Mouse (Mus musculus) hindbrain, embryonic 15.5 days (tissue): Measurements from ENCODE around the gene Fabp3. TPM values are rescaled to one million over a fixed set of nuclear protein-coding genes. Genes with fewer than 3 reads are reported as not detected.

Source experiments
- ATAC-seq: fragments of 200-750 bp; cut with Nextera tagmentation; 2 replicates; pipeline ENCODE4 v1.8.0; 2017; ENCODE audit warnings: low read depth, moderate number of reproducible peaks, moderate TSS enrichment; ENCODE audit not compliant: low FRiP score
- H3K27ac ChIP-seq: fragments of 300-500 bp; sonication (generic); replicated peaks from 2 replicates; pipeline ENCODE4 v1.5.1; 2015; ENCODE audit warnings: mild to moderate bottlenecking, inconsistent platforms
- H3K27me3 ChIP-seq: fragments of 300-500 bp; sonication (generic); 2 replicates; pipeline ENCODE4 v1.6.1; 2015; ENCODE audit warnings: control low read depth, inconsistent platforms
- H3K36me3 ChIP-seq: fragments of 300-500 bp; sonication (generic); 2 replicates; pipeline ENCODE4 v1.6.1; 2015; ENCODE audit warnings: control low read depth, inconsistent platforms
- H3K4me1 ChIP-seq: fragments of 300-500 bp; sonication (generic); replicated peaks from 2 replicates; pipeline ENCODE4 v1.6.1; 2015; ENCODE audit warnings: control low read depth, inconsistent platforms
- H3K4me2 ChIP-seq: fragments of 300-500 bp; sonication (generic); 2 replicates; pipeline ENCODE4 v1.6.1; 2015; ENCODE audit warnings: moderate library complexity, mild to moderate bottlenecking, inconsistent platforms
- H3K4me3 ChIP-seq: fragments of 300-500 bp; sonication (generic); 2 replicates; pipeline ENCODE4 v1.5.1; 2015; ENCODE audit warnings: mild to moderate bottlenecking, inconsistent platforms
- H3K9ac ChIP-seq: fragments of 300-500 bp; sonication (generic); 2 replicates; pipeline ENCODE4 v1.6.1; 2015; ENCODE audit warnings: inconsistent platforms
- H3K9me3 ChIP-seq: fragments of 300-500 bp; sonication (generic); 2 replicates; pipeline ENCODE4 v1.6.1; 2016; ENCODE audit warnings: control low read depth, inconsistent platforms
- WGBS: fragments of 180-500 bp; shearing (Covaris S2); methylation state at CpG from one replicate; pipeline ENCODE4 v1.1.7; 2015; 5-methylcytosine and 5-hydroxymethylcytosine counted together
- polyA plus RNA-seq: library from polyadenylated mRNA; unstranded; fragments of >200 nt; fragmentation: Nextera tagmentation; extraction: Ambion mirVana; gene quantifications from 2 replicates; pipeline ENCODE4 v1.2.1, GENCODE M21; 2015

Fabp3 gene
- polyA plus RNA-seq, 1 experiment from 2014 or later = 265 TPM

DNA sequence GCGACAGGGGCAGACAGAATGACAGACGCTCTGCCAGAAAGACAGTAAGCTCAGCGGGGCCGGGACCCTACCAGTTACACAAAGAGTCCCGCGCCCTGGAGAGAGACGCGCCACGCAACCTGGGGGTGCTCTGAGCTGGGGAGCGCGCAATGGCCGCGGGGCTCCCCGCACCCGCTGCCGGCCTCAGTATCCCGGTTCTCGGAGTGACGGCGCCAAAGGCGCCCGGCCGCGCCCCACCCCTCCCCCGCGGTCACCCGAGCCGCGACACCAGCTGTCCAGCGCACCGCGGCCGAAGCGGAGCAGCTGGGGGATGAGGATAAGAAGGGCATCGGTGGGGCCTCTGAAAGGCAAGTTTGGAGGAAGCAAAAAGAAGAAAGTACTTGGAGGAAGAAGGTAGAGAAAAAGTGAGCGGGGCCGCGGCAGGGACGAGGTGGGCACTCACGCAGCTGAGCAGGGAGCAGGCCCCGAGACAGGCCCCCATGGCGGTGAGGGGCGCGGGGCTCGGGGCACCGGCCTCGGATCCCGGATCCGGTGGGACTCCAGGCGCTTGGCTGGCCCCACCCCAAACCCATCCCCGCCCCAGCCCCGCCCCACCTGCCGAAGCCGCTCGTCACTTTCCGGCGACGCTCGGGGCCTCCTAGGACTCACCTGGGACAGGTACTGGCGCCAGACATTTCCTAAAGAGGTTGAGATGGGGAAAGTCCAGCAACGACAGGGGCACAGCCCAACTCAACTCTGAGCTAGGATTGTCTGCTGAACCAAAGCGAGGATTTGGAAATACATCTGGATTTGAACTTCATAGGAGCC, 33.2 kb upstream of the Fabp3 start:
- Histone ChIP-seq H3K9me3 (no peaks in the 10 kb centered on the region), H3K9ac (peak overlapping the region; percentile 65), H3K4me1 (peaks cover 27% of the 10 kb centered on the region), H3K27me3 (no peaks in the 10 kb centered on the region), H3K27ac (peak overlapping the region; percentile 93), H3K4me2 (peak overlapping the region; percentile 93), H3K4me3 (peak overlapping the region; percentile 80), H3K36me3 (no peaks in the 10 kb centered on the region)
- peak; percentile 25; the same call in 1 of the 2 replicates for ATAC-seq
- under 1% methylated on average over 60 of the region's 62 CpGs for WGBS

DNA sequence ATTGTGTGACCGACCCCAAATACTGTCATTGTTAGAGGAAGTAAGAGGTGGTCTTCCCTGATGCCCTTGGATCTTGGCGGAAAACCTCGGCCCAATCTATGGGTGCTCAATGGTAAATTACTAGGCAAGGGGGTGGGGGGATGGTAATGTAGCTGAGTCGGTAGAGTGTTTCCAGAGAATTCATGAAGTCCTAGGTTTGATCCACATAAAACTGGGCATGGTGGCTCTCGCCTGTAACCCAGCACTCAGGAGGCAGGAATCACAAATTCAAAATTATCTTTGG, 32.6 kb upstream of the Fabp3 start:
- peaks cover 27% of the 10 kb centered on the region for H3K4me1 ChIP-seq
- peak overlapping the region; percentile 93; the same call in 1 of the 2 replicates for H3K27ac ChIP-seq
- ATAC-seq = no peak

DNA sequence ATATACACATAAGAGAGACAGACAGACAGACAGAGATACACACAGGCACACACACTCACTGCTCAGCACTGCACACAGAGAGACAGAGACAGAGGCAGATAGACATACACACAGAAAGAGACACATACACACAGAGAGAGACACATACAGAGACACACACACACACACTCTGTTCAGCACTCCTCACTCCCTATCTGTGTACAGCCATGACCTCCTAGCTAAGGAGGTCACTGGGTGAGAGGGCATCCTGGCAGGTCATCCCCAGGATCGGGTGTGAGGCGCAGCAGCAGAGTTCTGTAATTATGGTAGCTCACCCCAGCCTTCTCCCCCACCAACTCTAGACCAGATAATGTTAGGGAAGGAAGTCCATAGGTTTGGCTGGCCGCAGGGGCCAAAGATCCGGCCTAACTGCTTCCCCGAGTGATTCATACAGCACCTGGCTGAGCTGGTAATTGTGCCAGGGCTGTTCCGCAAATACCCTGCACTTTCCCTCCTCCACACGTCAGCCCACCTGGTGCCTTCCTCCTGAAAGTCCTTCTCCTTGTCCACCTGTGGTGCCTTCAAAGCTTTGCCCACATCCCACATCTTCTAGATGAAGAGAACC, 31.7 kb upstream of the Fabp3 start:
- Histone ChIP-seq H3K9me3 (no peaks in the 10 kb centered on the region), H3K4me1 (peaks cover 27% of the 10 kb centered on the region), H3K27me3 (no peaks in the 10 kb centered on the region), H3K9ac (no peak overlapping the region), H3K27ac (no peak overlapping the region), H3K36me3 (no peaks in the 10 kb centered on the region), H3K4me2 (no peak overlapping the region), H3K4me3 (no peak overlapping the region)
- WGBS = 70% methylated on average over 7 of the region's 7 CpGs
- no peak for ATAC-seq

More for the DNA sequence above, 32.6 kb upstream of the Fabp3 start:
- Histone ChIP-seq H3K4me2 (peak overlapping the region; percentile 93), H3K36me3 (no peaks in the 10 kb centered on the region), H3K27me3 (no peaks in the 10 kb centered on the region), H3K4me3 (peak overlapping the region; percentile 80), H3K9me3 (no peaks in the 10 kb centered on the region), H3K9ac (peak overlapping the region; percentile 65)
- 38% methylated on average over 5 of the region's 5 CpGs for WGBS

DNA sequence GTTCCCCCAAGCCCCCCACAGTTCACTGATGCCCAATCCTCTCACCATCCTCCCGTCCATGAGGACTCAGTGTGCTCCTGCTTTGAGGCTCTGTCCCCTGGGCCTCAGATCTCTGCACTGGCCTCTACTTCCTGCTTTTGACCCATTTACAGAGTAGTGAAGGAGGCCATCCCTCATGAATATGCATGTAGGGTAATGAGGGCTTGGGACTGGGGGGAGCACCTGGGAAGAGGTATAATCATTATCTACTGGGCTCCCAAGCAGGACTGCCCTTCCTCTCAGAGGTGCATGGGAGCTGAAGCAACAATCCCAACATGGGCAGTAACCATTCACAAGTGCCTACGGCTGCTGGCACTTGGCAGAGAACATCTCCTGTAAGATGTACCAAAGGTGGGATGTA, 29.3 kb upstream of the Fabp3 start, which contains the start of gene Serinc2:
Serinc2 (minus strand) TSS at position 101 of the 400 bp plus-strand sequence.
- Histone ChIP-seq H3K36me3 (no peaks in the 10 kb centered on the region), H3K27ac (no peak within 1 kb of the TSS), H3K4me3 (no peak within 1 kb of the TSS), H3K27me3 (no peaks in the 10 kb centered on the region), H3K9ac (no peak within 1 kb of the TSS), H3K4me1 (peaks cover 9% of the 10 kb centered on the region), H3K4me2 (no peak within 1 kb of the TSS), H3K9me3 (no peaks in the 10 kb centered on the region)
- no peak for ATAC-seq
- WGBS = 69% methylated on average over 2 of the region's 2 CpGs

DNA sequence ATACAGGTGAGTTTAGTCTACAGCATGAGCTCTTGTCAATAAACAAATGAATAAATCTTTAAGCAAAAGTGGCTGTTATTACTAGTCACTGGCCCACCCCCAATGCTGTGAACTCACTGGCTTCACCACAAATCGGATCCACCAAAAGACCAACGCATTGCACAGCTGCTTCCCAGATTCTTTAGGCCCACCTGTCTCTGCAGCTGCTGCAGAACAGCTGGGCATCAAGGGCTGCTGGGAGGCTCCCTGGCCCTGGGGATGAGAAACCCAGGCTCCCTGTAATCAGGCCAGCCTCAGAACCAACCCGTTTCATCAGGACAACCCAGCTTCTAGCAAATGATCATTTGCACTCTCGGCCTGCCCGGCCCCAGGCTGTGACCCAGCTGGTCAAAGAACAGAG, 25.5 kb upstream of the Fabp3 start:
- no peak for ATAC-seq
- Histone ChIP-seq H3K36me3 (no peaks in the 10 kb centered on the region), H3K27ac (no peak overlapping the region), H3K4me2 (no peak overlapping the region), H3K9me3 (no peaks in the 10 kb centered on the region), H3K27me3 (no peaks in the 10 kb centered on the region), H3K4me1 (no peaks in the 10 kb centered on the region), H3K9ac (no peak overlapping the region), H3K4me3 (no peak overlapping the region)
- WGBS = 74% methylated on average over 5 of the region's 5 CpGs

DNA sequence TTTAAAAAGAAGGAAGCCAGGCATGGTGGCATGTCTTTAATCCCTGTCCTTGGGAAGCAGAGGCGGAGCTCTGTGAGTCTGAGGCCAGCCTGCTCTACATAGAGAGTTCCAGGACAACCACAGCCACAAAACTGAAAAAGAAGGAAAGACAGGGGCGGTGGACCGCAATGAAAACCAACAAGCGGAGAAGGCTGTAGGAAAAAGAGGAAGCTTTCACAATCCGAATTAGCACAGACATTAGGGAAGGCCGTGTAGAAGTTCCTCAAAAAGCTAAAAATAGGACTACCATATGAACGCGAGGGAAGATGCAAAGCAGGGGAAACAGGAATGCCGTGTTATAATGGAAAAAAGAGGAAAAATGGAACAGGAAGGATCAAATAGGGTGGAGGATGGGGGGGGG, 24.6 kb upstream of the Fabp3 start:
- H3K4me1 ChIP-seq = no peaks in the 10 kb centered on the region
- no peak overlapping the region for H3K27ac ChIP-seq
- no peaks in the 10 kb centered on the region for H3K27me3 ChIP-seq
- 89% methylated on average over 9 of the region's 9 CpGs for WGBS
- no peak overlapping the region for H3K4me2 ChIP-seq
- no peak overlapping the region for H3K4me3 ChIP-seq
- no peaks in the 10 kb centered on the region for H3K9me3 ChIP-seq
- H3K36me3 ChIP-seq = no peaks in the 10 kb centered on the region
- H3K9ac ChIP-seq = no peak overlapping the region
- ATAC-seq = no peak

DNA sequence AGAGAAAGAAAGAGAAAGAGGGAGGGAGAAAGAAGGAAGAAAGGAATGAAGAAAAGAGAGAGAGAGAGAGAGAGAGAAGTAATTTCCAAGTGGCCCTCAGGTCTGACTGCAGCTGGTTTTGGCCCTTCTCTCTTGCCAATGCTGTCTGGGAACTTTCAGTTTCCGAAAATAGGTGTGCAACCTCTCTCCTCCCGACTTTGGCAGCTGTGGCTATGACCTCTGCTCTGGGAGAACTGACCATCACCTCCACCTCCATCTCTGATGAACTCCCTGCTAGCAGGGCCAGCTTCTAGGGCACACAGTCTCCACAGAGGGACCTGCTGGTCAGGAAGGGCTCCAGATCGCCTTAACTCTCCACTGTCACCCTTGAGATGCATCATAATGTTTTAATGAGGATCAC, 21.9 kb upstream of the Fabp3 start:
- no peaks in the 10 kb centered on the region for H3K9me3 ChIP-seq
- no peak overlapping the region for H3K4me2 ChIP-seq
- H3K4me1 ChIP-seq = no peaks in the 10 kb centered on the region
- no peaks in the 10 kb centered on the region for H3K36me3 ChIP-seq
- no peak overlapping the region for H3K4me3 ChIP-seq
- H3K27ac ChIP-seq = no peak overlapping the region
- H3K27me3 ChIP-seq = no peaks in the 10 kb centered on the region
- no peak overlapping the region for H3K9ac ChIP-seq
- no peak for ATAC-seq
- WGBS = 65% methylated on average over 3 of the region's 3 CpGs

DNA sequence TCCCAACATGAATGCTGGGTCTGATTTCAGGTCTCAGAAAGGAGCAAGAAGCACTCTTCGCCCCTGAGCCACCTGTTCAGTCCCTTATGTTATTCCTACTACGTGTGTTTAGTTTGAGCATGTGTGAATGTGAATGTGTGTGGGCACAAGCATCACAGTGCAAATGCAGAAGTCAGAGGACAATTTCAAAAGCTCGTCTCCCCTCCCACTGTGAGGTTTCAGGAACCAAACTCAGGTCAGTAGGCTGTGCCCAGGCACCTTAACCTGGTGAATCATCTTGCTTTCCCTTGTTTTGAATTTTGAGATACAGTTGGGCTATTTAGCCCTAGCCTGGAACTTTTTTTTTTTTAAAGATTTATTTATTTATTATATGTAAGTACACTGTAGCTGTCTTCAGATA, 18.6 kb upstream of the Fabp3 start:
- Histone ChIP-seq H3K27me3 (no peaks in the 10 kb centered on the region), H3K9me3 (no peaks in the 10 kb centered on the region), H3K4me3 (no peak overlapping the region), H3K27ac (no peak overlapping the region), H3K4me2 (no peak overlapping the region), H3K36me3 (no peaks in the 10 kb centered on the region), H3K9ac (no peak overlapping the region), H3K4me1 (no peaks in the 10 kb centered on the region)
- WGBS = 74% methylated on average over 3 of the region's 3 CpGs
- ATAC-seq = no peak

DNA sequence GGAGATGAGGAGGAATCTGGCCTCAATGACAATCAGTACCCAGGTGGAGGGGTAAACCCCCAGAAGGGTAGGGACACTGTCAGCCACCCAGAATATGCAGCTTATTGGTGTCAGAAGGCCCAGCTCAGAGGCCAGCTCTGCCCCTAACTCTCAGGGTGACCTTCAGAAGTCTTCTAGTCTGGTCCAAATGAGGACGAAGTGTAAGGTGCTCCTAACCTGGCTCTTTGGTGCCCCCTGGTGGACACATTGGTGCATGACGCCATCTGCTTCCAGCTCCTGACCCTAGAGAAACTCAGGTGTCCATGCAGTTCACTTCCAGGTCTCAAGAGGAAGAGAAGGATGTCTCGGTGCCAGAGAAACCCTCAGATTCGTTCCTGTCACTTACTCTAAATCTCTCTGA, 16.1 kb upstream of the Fabp3 start:
- 2% methylated on average over 4 of the region's 4 CpGs for WGBS
- H3K27me3 ChIP-seq = no peaks in the 10 kb centered on the region
- no peaks in the 10 kb centered on the region for H3K4me1 ChIP-seq
- no peaks in the 10 kb centered on the region for H3K9me3 ChIP-seq
- 0 out of 2 replicates have a peak, but pooled peaks have one; percentile 48 for ATAC-seq
- no peaks in the 10 kb centered on the region for H3K36me3 ChIP-seq
- H3K4me2 ChIP-seq = no peak overlapping the region
- H3K4me3 ChIP-seq = no peak overlapping the region
- H3K9ac ChIP-seq = no peak overlapping the region
- no peak overlapping the region for H3K27ac ChIP-seq

DNA sequence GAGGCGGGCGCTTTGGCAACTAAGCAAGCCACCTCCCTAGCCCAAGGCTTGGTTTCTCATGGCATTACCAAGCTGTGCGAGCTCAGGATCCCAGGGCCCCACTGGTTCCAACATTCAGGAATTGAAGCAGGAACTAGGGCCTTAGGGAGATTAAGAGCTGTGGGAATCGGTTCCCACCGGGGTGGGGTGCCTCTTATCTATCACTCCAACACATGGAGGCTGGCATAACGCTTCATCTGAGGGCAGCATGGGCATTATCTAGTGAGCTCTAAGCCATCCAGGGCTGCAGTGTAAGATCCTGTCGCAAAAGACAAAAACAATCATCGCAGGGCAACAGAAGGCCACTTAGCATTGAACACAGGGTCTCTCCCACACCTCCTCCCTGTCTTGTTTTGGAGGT, 13.9 kb upstream of the Fabp3 start:
- 82% methylated on average over 8 of the region's 8 CpGs for WGBS
- H3K36me3 ChIP-seq = no peaks in the 10 kb centered on the region
- H3K27me3 ChIP-seq = no peaks in the 10 kb centered on the region
- H3K9me3 ChIP-seq = no peaks in the 10 kb centered on the region
- no peaks in the 10 kb centered on the region for H3K4me1 ChIP-seq
- no peak overlapping the region for H3K4me3 ChIP-seq
- H3K9ac ChIP-seq = no peak overlapping the region
- H3K27ac ChIP-seq = no peak overlapping the region
- ATAC-seq = no peak
- no peak overlapping the region for H3K4me2 ChIP-seq

DNA sequence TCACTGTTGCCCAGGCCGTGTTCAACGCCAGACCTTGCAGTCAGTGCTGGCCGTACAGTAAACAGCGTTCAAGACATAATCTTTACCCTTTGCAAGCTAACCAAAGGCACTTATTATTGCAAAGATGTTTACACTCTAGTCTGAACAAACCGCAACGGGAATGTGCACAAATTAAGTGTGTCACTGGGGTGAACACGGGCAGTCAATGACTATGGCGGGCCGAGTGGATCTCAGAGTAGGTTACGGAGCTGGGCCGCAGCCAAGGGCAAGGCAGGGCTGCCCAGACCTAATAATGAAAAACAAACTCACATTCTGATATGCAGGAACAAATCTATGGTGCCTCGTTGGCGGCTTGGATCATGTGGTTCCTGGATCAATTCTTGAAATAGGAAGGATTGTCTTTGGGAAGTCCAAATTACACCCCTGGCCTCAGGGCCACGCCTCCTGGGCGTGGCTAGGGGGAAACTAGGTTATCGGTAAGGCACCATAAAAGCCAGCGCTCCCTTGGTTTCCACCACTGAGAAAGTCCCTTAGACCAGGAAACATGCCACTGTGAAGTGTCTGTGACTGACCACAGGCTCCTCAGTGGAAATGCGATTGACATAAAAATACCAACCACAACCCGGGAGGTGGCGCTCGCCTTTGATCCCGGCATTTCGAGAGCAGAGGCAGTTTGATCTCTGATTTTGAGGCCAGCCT, 13.2 kb upstream of the Fabp3 start:
- Histone ChIP-seq H3K4me2 (no peak overlapping the region), H3K4me1 (no peaks in the 10 kb centered on the region), H3K36me3 (no peaks in the 10 kb centered on the region), H3K9ac (no peak overlapping the region), H3K4me3 (no peak overlapping the region), H3K27me3 (no peaks in the 10 kb centered on the region), H3K27ac (no peak overlapping the region), H3K9me3 (no peaks in the 10 kb centered on the region)
- WGBS = 56% methylated on average over 23 of the region's 23 CpGs
- no peak for ATAC-seq

DNA sequence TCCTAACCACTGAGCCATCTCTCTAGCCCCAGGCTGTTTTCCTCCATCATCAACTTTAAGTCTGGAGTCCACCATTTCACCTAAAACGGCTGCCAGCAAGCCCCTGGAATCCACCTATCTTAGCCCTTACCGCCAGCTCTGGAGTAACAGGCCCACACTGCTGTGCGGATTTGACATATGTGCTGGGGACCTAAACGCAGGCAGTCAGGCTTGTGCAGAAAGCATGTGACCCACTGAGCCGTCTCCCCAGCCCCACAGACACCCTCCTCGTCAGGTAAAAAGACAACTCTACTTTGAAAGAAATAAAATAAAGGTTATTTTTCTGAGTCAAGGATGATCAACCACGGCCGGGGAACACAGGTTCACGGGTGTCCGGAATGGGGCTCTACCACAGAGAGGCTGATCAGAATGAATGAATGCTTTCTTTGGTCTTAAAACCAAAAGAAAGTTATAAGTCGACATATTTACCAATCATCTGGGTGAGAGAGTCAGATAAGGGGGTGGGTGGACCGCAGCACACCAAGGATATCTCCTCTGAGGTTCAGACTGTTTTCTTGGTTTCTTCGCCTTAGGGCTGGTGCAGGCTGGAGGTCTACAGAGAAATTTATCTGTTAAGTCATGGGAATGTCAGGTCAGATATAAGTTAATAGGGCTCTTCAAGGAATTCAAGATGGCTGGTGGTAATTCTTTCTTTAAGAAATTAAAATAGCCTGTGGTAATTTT, 12.0 kb upstream of the Fabp3 start:
- ATAC-seq = no peak
- 83% methylated on average over 13 of the region's 13 CpGs for WGBS
- Histone ChIP-seq H3K27me3 (no peaks in the 10 kb centered on the region), H3K27ac (no peak overlapping the region), H3K4me2 (no peak overlapping the region), H3K9me3 (no peaks in the 10 kb centered on the region), H3K9ac (no peak overlapping the region), H3K4me1 (no peaks in the 10 kb centered on the region), H3K4me3 (no peak overlapping the region), H3K36me3 (no peaks in the 10 kb centered on the region)
